Mouse (Mus musculus): ENCODE measurements at regions not wholly inside any gene's neighbourhood (a gene's known extent, or its start where the extent isn't known, plus 50 kb on each side); places are given as distances from the start of the nearest gene placed in this dataset.

GRCm38 (mm10) chr11:18067676-18068075 is 114.0 kb upstream of the Etaa1 start:
- DNase-seq (ENCODE audit: low spot score in 2 of 2), result no peak

GRCm38 (mm10) chr11:18041589-18041988 is 87.9 kb upstream of the Etaa1 start:
- no peak for DNase-seq (ENCODE audit: low spot score in 2 of 2)

GRCm38 (mm10) chr11:18031049-18031448 is 77.4 kb upstream of the Etaa1 start:
- no peak for DNase-seq (ENCODE audit: low spot score in 2 of 2)

GRCm38 (mm10) chr11:18022065-18022464 is 68.4 kb upstream of the Etaa1 start:
- no peak for DNase-seq (ENCODE audit: low spot score in 2 of 2)

GRCm38 (mm10) chr11:18015239-18015638 is 61.6 kb upstream of the Etaa1 start:
- DNase-seq (ENCODE audit: low spot score in 2 of 2), result no peak

- peak in 1 of 2 experiments; percentile 2 for DNase-seq (ENCODE audit: low spot score in 2 of 2)
Observed at GRCm38 (mm10) chr11:18014610-18015009, 60.9 kb upstream of the Etaa1 start.

GRCm38 (mm10) chr11:18012085-18012484 is 58.4 kb upstream of the Etaa1 start:
- no peak for DNase-seq (ENCODE audit: low spot score in 2 of 2)

GRCm38 (mm10) chr11:18011101-18011733 is 57.5 kb upstream of the Etaa1 start:
- DNase-seq (ENCODE audit: low spot score in 2 of 2), result peak in 1 of 2 experiments; percentile 3

- no peak for DNase-seq (ENCODE audit: low spot score in 2 of 2)
Observed at GRCm38 (mm10) chr11:18008140-18008539, 54.5 kb upstream of the Etaa1 start.
